ENCODE assay signal across 8 mouse cellular contexts in the genomic region with DNA sequence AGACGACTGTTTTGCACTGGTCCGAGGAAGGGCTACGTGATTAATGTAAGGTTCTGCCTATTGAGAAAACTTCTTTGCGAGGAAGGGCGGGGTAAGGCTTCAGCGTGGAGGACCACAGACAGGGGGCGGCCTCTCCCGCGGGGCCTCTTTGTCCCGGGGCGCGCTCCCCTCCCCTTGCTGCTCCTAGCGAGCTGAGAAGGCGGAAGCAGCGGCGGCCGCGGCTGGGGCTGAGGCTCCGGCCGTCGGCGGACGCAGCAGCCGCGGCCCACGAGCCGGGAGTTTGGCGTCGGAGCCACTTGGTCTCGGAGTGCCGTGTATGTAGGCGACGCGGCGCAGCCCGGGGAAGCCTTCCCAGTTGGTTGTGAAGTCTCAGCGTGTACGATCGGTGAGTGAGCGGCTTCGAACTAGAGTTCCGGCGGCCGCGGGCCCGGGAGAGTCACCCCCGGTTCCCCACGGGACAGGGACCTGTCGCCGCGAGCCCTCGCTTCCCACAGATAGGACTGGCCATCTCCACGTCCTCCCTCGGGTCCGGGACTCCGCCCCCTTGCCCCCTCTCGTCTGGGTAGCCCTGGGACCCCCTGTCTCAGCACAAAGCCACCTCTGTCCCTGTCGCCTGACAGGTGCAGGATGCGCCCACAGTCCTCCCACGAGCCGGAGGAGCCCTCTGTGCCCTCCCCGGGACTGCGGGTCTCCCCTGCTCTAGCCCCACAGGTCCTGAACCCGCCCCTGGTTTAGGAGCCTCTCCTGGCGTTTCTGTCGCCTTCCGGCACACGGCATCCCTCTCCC. TPM values are rescaled to one million over a fixed set of nuclear protein-coding genes. Genes with fewer than 3 reads are reported as not detected.
DNase-seq lines count a peak whose midpoint lies in the region; ATAC-seq and TF ChIP-seq lines count a peak whose summit lies in the region.

Gene Traf6 (plus strand): TSS at position 194 of the 786 bp plus-strand sequence.

- peaks cover 10% of the 10 kb centered on the region; the same call in 1 of the 2 replicates for H3K79me2 ChIP-seq in liver, adult 2 months (ENCODE audit: control insufficient read depth, insufficient read depth, low read length)

- H3K36me3 ChIP-seq in erythroblast, embryonic 14.5 days (ENCODE audit: control insufficient read depth): peaks cover 13% of the 10 kb centered on the region
- H3K36me3 ChIP-seq in heart, embryonic 11.5 days (ENCODE audit: control insufficient read depth, insufficient read depth, low read length): no peaks in the 10 kb centered on the region
- H3K36me3 ChIP-seq in kidney, embryonic 16.5 days (ENCODE audit: insufficient read depth, low read length): no peaks in the 10 kb centered on the region
- H3K36me3 ChIP-seq in liver, adult 2 months (ENCODE audit: control insufficient read depth, insufficient read depth, low read length): no peaks in the 10 kb centered on the region

- ATAC-seq in heart, embryonic 11.5 days (replicated peaks; ENCODE audit: insufficient number of reproducible peaks, low FRiP score, low TSS enrichment): peak; percentile 88
- ATAC-seq in kidney, embryonic 16.5 days (ENCODE audit: low FRiP score, low TSS enrichment): peak; percentile 97
- ATAC-seq in monocyte, adult 5-6 weeks (replicated peaks; ENCODE audit: insufficient number of reproducible peaks, low FRiP score, low TSS enrichment, poor library complexity, severe bottlenecking): peak; percentile 89

- peak within 1 kb of the TSS; percentile 88 for H3K4me3 ChIP-seq in erythroblast, embryonic 14.5 days (replicated peaks)
- H3K4me3 ChIP-seq in heart, embryonic 11.5 days (ENCODE audit: low read depth, low read length): peak within 1 kb of the TSS; percentile 77
- H3K4me3 ChIP-seq in kidney, embryonic 16.5 days (ENCODE audit: low read length): peak within 1 kb of the TSS; percentile 98
- H3K4me3 ChIP-seq in liver, adult 2 months (ENCODE audit: insufficient read depth, low read depth, low read length): peak within 1 kb of the TSS; percentile 98

- H3K4me1 ChIP-seq in erythroblast, embryonic 14.5 days (ENCODE audit: control insufficient read depth): peaks cover 17% of the 10 kb centered on the region
- H3K4me1 ChIP-seq in heart, embryonic 11.5 days (ENCODE audit: control insufficient read depth, insufficient read depth, low read length): peaks cover 5% of the 10 kb centered on the region; the same call in 1 of the 2 replicates
- H3K4me1 ChIP-seq in kidney, embryonic 16.5 days (ENCODE audit: insufficient read depth, low read length): peaks cover 5% of the 10 kb centered on the region
- H3K4me1 ChIP-seq in liver, adult 2 months (ENCODE audit: control insufficient read depth, insufficient read depth, low read length): peaks cover 8% of the 10 kb centered on the region; the same call in 1 of the 2 replicates

- peak within 1 kb of the TSS; percentile 96 for H3K9ac ChIP-seq in heart, embryonic 11.5 days (ENCODE audit: low read depth, low read length)
- peak within 1 kb of the TSS; percentile 92 for H3K9ac ChIP-seq in kidney, embryonic 16.5 days (replicated peaks; ENCODE audit: low read length)
- H3K9ac ChIP-seq in liver, adult 2 months (ENCODE audit: low read depth, low read length): peak within 1 kb of the TSS; percentile 97

- TF ChIP-seq POLR2A in liver, adult 2 months (IDR thresholded peaks at IDR 0.05; ENCODE audit: extremely low read depth, insufficient read depth, low read length): peak; percentile 46; the same call in 1 of the 2 replicates

- peaks cover 20% of the 10 kb centered on the region for H3K27me3 ChIP-seq in erythroblast, embryonic 14.5 days (ENCODE audit: control insufficient read depth)
- H3K27me3 ChIP-seq in heart, embryonic 11.5 days (ENCODE audit: control insufficient read depth, insufficient read depth, low read length): peaks cover 2% of the 10 kb centered on the region; the same call in 1 of the 2 replicates
- H3K27me3 ChIP-seq in kidney, embryonic 16.5 days (ENCODE audit: insufficient read depth, low read length): peaks cover 3% of the 10 kb centered on the region; the same call in 1 of the 2 replicates
- H3K27me3 ChIP-seq in liver, adult 2 months (ENCODE audit: control insufficient read depth, insufficient read depth, low read length): no peaks in the 10 kb centered on the region

- H3K4me2 ChIP-seq in heart, embryonic 11.5 days: peak within 1 kb of the TSS; percentile 76
- peak within 1 kb of the TSS; percentile 62 for H3K4me2 ChIP-seq in kidney, embryonic 16.5 days (replicated peaks; ENCODE audit: low read depth, low read length)

- no peak within 1 kb of the TSS for H3K27ac ChIP-seq in heart, embryonic 11.5 days (ENCODE audit: low read depth, low read length)
- H3K27ac ChIP-seq in kidney, embryonic 16.5 days (ENCODE audit: low read length): 0 out of 2 replicates have a peak within 1 kb of the TSS, but pooled peaks have one; percentile 26
- H3K27ac ChIP-seq in liver, adult 2 months (replicated peaks; ENCODE audit: insufficient read depth, low read depth, low read length): peak within 1 kb of the TSS; percentile 17; the same call in 1 of the 2 replicates

- WGBS in heart, embryonic 11.5 days (ENCODE audit: insufficient replicate concordance): under 1% methylated on average over 68 of the region's 68 CpGs
- under 1% methylated on average over 65 of the region's 68 CpGs for WGBS in kidney, embryonic 16.5 days
- under 1% methylated on average over 68 of the region's 68 CpGs for WGBS in liver, adult 2 months

- TF ChIP-seq CTCF in liver, adult 2 months (IDR thresholded peaks at IDR 0.05; ENCODE audit: low read depth, low read length): peak; percentile 79

- DNase-seq in CD4-positive, CD25-positive, alpha-beta regulatory T cell, adult 2 months (ENCODE audit: low read depth, low spot score): peak; percentile 92
- DNase-seq in brain, embryonic 18.5 days (ENCODE audit: low read depth, low spot score): peak; percentile 52
- DNase-seq in liver, adult 2 months (ENCODE audit: extremely low read depth, low read depth, low spot score): peak; percentile 57
- peak; percentile 84 to 86 for DNase-seq in spleen, postnatal 36 days (ENCODE audit: low spot score in 2 of 2)

- no peaks in the 10 kb centered on the region for H3K9me3 ChIP-seq in erythroblast, embryonic 14.5 days (ENCODE audit: control insufficient read depth, low read length)
- no peaks in the 10 kb centered on the region for H3K9me3 ChIP-seq in heart, embryonic 11.5 days (replicated peaks; ENCODE audit: control insufficient read depth, low read length)
- no peaks in the 10 kb centered on the region for H3K9me3 ChIP-seq in kidney, embryonic 16.5 days (ENCODE audit: low read length)

RNA-seq across cellular contexts. Expression of gene Traf6, which starts in this region (rescaled TPM):
- 0.03 and 0.05 TPM in 2 replicates for polyA plus RNA-seq in erythroblast, embryonic 14.5 days (2012)
- polyA plus RNA-seq in heart, embryonic 11.5 days (2014; fragmentation: Nextera tagmentation; extraction: Ambion mirVana): 8.3 and 10.2 TPM in 2 replicates
- polyA plus RNA-seq in kidney, embryonic 16.5 days (2015; fragmentation: Nextera tagmentation; extraction: Ambion mirVana): 10.4 and 11.9 TPM in 2 replicates
- 7.7 and 9.5 TPM in 2 replicates for total RNA-seq in liver, adult 2 months (2014; rRNA removed)
- polyA plus RNA-seq in liver, adult 2 months (2012; rRNA removed): 5.4 and 6.0 TPM in 2 replicates
- 21.0 to 32.9 TPM (median 27.1 TPM) in 3 replicates for total RNA-seq in monocyte, adult 5-6 weeks (2017)
